Mouse (Mus musculus) left cerebral cortex, adult 2 months (tissue): Measurements from ENCODE around the gene Igsf21. TPM values are rescaled to one million over a fixed set of nuclear protein-coding genes. Genes with fewer than 3 reads are reported as not detected.

Experiments used
- DNase-seq, 2 experiments: peaks; one replicate each; pipeline ENCODE4 v3.0.0; 2021 to 2022; ENCODE audit warnings: low spot score in 2 of 2, mixed read lengths in 1 of 2; ENCODE audit errors: extremely low spot score in 1 of 2
- H3K27ac ChIP-seq: fragments of 200-600 bp; 2 replicates; pipeline ENCODE4 v1.8.1; 2022
- H3K4me3 ChIP-seq: fragments of 200-600 bp; 2 replicates; pipeline ENCODE4 v1.8.1; 2022
- CTCF ChIP-seq: fragments of 200-600 bp; IDR thresholded peaks from 2 replicates; pipeline ENCODE4 v1.8.1; 2022; ENCODE audit warnings: antibody characterized with exemption, mild to moderate bottlenecking, moderate library complexity
- intact Hi-C: fragments of 180-260 bp; cut with DNase I; formaldehyde crosslinking; loops from one replicate; pipeline ENCODE4 v1.15.1; 2025
- total RNA-seq, 2 experiments: library from RNA; stranded (reverse); gene quantifications; 2 replicates each; pipeline ENCODE4 v1.2.3; 2021

Igsf21 gene
- total RNA-seq, 2 experiments from 2014 or later, result 68.8 to 75.2 TPM

GRCm38 (mm10) chr4:140187404-140188145, 59.0 kb downstream of the Igsf21 start:
- 0 out of 2 replicates have a peak overlapping the region, but pooled peaks have one; percentile 11 for H3K27ac ChIP-seq
- TF ChIP-seq CTCF, result no peak
- intact Hi-C loops, result loop anchor here (2.0 kb wide), 1 partner anchor 57 kb away; no protein-coding TSS in a partner anchor
- DNase-seq, result no peak
- no peak overlapping the region for H3K4me3 ChIP-seq

DNA sequence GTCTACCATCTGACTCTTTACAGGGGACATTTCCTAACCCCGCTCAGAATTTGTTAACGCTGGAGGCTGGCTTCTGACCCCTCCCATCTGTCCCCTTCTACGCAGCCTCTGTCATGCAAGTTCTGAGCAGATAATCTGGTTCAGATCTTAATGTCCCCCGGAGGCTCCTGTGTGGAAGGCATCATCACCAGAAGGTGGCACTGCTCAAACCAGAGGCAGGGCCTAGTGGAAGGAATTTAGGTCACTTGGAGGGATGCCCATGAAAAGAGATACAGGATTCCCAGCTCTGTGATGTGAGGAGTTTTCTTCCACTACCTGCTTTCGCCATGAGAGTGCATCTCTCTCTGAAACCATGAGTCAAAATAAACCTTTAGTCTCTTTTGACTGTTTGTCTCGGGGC, 67.0 kb downstream of the Igsf21 start:
- no peak overlapping the region for H3K27ac ChIP-seq
- intact Hi-C loops, result no loop called here

GRCm38 (mm10) chr4:140177055-140177454, 69.5 kb downstream of the Igsf21 start:
- H3K27ac ChIP-seq, result no peak overlapping the region
- H3K4me3 ChIP-seq, result no peak overlapping the region
- intact Hi-C loops, result no loop called here
- DNase-seq, result no peak
- TF ChIP-seq CTCF, result no peak

More for the DNA sequence above, 67.0 kb downstream of the Igsf21 start:
- TF ChIP-seq CTCF, result peak; percentile 43
- no peak overlapping the region for H3K4me3 ChIP-seq
- no peak for DNase-seq

DNA sequence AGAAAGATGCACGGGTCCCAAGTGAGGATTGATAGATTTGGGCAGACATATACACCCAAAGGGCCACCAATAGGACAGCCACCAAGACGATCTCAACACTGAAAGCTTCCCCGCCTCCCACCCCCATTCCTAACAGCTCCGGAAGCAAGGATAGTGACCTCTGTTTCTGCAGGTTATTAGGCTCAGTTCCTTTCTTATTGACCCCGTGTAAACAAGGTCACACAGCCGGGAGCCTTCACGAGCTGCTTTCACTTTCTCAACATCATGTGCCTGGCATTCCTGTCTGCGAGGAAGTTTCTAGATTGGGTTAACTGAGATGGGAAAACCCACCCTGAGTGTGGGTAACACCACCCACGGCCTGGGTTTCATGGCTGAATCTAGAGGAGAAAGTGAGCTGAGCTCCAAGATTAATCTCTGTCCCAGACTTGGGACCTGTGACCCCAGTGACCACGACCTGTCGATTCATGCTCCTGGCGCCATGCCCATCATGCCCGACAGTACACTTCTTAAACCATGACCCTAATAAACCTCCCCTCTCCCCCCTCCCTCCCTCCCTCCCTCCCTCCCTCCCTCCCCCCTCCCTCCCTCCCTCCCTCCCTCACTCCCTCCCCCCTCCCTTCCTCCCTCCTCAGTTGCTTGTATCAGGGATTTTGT, 72.7 kb downstream of the Igsf21 start:
- DNase-seq, result no peak
- intact Hi-C loops, result no loop called here
- H3K27ac ChIP-seq, result no peak overlapping the region
- no peak for TF ChIP-seq CTCF
- no peak overlapping the region for H3K4me3 ChIP-seq

DNA sequence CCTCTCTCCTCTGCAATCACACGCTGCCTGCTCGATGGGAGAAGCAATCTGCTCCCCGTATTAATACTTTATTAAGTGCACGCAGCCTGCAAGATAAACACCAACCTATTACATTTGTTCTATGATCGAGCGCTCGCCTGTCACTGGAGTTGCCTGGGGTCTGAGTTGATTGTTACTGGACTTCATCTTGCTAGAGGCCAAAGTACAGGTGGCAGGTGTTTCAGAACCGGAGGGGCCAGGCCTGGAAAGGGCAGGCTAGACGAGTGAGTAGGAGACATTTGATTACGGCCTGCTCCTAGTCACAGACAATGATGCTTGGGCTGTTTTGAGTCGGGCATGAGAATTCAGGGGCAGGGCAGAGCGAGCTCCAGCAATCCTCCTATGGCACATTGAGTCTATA, 73.5 kb downstream of the Igsf21 start:
- TF ChIP-seq CTCF, result no peak
- intact Hi-C loops, result no loop called here
- Histone ChIP-seq H3K27ac (no peak overlapping the region), H3K4me3 (no peak overlapping the region)
- DNase-seq, result no peak

DNA sequence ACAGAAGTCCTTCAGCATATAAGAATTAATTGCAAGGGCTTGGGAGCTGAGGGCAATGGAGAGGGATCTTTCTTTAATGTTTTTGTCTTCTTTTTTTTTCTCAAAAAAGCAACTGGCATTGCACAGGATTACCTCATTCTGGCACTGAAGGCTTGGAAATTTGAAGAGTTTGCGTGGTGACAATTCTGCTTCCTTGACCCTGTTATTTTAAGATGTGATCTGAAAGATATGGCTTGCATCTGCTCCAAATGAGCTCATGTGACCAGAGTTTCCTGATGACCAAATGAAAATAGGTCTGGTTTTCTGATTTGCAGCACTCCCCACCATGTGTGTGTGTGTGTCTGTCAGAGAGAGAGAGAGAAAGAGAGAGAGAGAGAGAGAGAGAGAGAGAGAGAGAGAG, 74.7 kb downstream of the Igsf21 start:
- no peak for DNase-seq
- no peak for TF ChIP-seq CTCF
- Histone ChIP-seq H3K4me3 (no peak overlapping the region), H3K27ac (no peak overlapping the region)
- intact Hi-C loops, result no loop called here

DNA sequence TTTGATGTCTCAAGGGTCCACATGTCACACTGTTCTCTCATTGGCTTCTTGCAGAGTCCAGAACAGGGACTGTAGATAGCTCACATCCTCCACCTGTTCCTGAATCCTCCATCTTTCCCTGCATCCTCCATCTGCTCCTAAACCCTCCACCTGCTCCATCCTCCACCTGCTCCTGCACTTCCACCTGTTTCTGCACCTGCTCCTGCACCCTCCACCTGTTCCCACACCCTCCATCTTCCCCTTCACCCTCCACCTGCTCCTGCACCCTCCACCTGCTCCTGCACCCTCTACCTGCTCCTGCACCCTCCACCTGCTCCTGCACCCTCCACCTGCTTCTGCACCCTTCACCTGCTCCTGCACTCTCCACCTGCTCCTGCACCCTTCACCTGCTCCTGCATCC, 75.4 kb downstream of the Igsf21 start:
- no peak overlapping the region for H3K4me3 ChIP-seq
- no peak overlapping the region for H3K27ac ChIP-seq
- intact Hi-C loops, result no loop called here
- no peak for TF ChIP-seq CTCF
- no peak for DNase-seq

GRCm38 (mm10) chr4:140165851-140166250, 80.7 kb downstream of the Igsf21 start:
- no peak for DNase-seq
- no peak overlapping the region for H3K4me3 ChIP-seq
- H3K27ac ChIP-seq, result no peak overlapping the region
- intact Hi-C loops, result no loop called here
- TF ChIP-seq CTCF, result no peak

- TF ChIP-seq CTCF, result no peak
- Histone ChIP-seq H3K4me3 (no peak overlapping the region), H3K27ac (no peak overlapping the region)
- no peak for DNase-seq
- intact Hi-C loops, result no loop called here
These were observed 81.9 kb downstream of the Igsf21 start for GRCm38 (mm10) chr4:140164662-140165061.

- no peak overlapping the region for H3K4me3 ChIP-seq
- intact Hi-C loops, result no loop called here
- TF ChIP-seq CTCF, result peak; percentile 38
- DNase-seq, result no peak
- no peak overlapping the region for H3K27ac ChIP-seq
These were observed 87.0 kb downstream of the Igsf21 start for GRCm38 (mm10) chr4:140159617-140160016.

DNA sequence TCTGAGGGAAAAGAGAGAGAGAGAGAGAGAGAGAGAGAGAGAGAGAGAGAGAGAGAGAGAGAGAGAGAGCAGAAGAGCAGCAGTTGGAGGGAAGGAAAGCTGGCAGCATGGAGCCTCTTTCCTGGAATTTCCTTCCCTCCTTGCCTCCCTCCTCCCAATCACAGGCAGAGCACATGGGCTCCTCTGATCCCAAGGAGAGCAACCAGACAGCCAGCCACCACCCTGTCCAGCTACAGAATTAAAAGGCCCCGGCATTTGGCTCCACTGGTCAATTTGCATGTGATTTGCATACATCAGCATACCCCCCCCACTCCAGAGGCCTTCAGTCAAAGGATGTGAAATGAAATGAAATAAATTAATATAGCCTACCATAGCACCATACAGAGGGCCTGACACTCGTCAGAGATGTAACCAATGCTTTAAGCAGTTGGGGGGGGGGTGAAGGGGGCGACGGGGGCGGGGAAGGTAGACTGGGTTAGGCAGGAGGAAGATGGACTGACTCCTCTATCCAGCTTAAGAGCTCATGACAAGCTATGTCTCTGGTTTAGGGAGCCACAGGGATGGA, 91.6 kb downstream of the Igsf21 start:
- TF ChIP-seq CTCF, result no peak
- intact Hi-C loops, result no loop called here

DNA sequence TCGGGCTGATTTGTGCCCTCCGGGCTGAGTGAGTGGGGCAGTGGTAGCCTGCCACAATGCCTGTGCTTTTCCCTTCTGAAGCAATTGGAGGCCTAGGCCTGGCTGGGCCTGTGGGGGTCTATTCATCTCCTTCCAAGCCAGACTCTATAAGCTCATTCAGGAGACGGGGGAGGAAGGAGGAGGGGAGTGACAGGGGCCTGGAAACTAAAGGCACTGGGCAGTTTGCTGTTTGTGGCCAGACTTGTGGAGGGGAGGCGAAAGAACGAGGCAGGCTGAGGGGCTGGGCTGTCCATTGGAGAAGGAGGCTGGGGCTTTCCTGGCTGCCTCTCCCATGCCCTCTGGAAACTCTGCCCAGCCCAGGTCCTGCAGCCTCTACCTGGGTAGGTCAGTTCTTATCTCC, 92.1 kb downstream of the Igsf21 start:
- intact Hi-C loops, result no loop called here
- no peak for DNase-seq

More for the DNA sequence above, 91.6 kb downstream of the Igsf21 start:
- no peak overlapping the region for H3K27ac ChIP-seq
- no peak for DNase-seq
- H3K4me3 ChIP-seq, result no peak overlapping the region

GRCm38 (mm10) chr4:140153711-140154114, 92.9 kb downstream of the Igsf21 start:
- no peak for DNase-seq
- H3K4me3 ChIP-seq, result no peak overlapping the region
- no peak for TF ChIP-seq CTCF
- no peak overlapping the region; the same call in 1 of the 2 replicates for H3K27ac ChIP-seq
- intact Hi-C loops, result no loop called here

More for the DNA sequence above, 92.1 kb downstream of the Igsf21 start:
- TF ChIP-seq CTCF, result no peak
- no peak overlapping the region for H3K27ac ChIP-seq
- H3K4me3 ChIP-seq, result no peak overlapping the region
